Mouse (Mus musculus) heart, postnatal 0 days (tissue): ENCODE data around the gene Itpa.

Experiments
- CTCF ChIP-seq: IDR thresholded peaks from 2 replicates; pipeline ENCODE4 v1.5.1; 2016; ENCODE audit warnings: antibody characterized with exemption, control low read depth, low read depth
- EP300 ChIP-seq: IDR thresholded peaks from 2 replicates; pipeline ENCODE4 v1.6.1; 2016; ENCODE audit warnings: antibody characterized with exemption, low read depth

DNA sequence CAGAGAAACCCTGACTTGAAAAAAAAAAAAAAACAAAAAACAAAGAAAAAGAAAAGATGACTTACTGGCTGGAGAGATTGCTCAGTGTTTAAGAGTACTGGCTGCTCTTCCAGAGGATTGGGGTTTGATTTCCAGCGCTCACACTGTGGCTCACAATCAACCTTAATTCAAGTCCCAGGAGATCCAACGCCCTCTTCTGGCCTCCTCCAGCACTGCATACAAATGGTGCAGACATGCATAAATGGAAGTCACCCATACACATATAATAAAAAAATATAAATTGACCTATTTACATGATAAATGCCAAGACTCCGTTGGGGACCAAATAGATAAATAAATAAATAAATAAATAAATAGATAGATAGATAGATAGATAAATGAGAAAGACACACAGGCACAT lies 39.0 kb upstream of the Itpa start:
- TF ChIP-seq CTCF (no peak), EP300 (no peak)
